Mouse (Mus musculus): ENCODE results near the gene Cenpt.

GRCm38 (mm10) chr8:105853178-105853577 lies at the start of gene Cenpt:
- TF ChIP-seq CTCF (IDR thresholded peaks at IDR 0.05; ENCODE audit: control insufficient read depth, insufficient read depth, insufficient replicate concordance, low read depth, low read length): no peak
- no peak for TF ChIP-seq POLR2A (IDR thresholded peaks at IDR 0.05; ENCODE audit: control insufficient read depth, low read depth, low read length)

Measured in testis, adult 2 months (tissue).